Mouse (Mus musculus): ENCODE data around the gene Drp2.

Drp2 gene

DNA sequence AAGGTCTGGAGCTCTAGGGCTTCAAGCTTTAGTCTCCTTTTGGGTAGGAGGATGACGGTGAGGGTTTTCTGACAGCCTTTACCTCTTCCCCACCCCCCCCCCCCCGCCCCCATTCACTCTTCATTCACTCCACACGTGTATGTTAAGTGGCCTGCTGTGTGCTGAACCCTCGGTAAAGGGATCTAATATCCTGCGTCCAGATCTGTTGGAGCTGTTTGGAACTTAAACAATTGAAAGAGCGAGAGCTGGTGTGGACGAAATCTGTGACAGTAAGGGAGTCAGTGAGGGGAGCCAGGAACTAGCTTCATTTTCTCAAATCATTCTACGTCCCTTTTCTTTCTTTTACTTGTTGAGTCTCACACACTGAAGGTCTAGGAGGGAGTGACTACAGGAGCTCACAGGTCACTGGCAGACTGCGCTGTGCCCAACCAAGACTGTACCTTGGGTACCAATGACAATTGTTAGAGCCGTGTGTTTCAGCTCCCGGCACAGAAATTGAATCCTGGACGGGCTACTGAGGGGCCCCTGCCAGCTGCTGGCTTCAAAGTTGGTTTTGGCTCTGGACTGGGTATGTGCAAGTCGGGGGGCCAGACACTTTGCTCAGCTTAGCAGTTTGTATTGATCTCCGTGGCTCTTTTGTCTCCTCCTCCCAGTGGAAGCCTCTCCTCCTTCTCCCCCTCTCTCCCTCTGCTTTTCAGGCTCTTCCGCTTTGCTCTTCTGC, at the start of gene Drp2:
Gene Drp2, plus strand, starts transcription at position 689 of the 721 bp plus-strand sequence.
- DNase-seq (ENCODE audit: low spot score in 2 of 2) = peak in 1 of 2 experiments; percentile 14

DNA sequence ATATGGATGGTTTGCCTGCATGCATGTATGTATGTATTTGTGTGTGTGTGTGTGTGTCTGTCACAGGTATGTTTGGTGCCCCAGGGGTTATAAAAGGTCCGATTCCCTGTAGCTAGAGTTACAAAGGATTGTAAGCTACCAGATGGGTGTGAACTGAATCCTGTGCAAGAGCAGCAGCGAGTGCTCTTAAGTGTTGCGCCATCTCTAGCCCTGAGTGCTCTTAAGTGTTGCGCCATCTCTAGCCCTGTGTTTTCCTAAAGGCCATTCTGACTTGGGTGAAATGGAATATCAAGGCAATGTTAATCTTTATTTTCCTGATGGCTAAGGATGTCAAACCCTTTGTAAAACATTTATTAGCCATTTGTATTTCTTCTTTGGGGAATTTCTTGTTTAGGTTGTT, 45.0 kb upstream of the Drp2 start:
- no peak for DNase-seq (ENCODE audit: low spot score in 2 of 2)

DNA sequence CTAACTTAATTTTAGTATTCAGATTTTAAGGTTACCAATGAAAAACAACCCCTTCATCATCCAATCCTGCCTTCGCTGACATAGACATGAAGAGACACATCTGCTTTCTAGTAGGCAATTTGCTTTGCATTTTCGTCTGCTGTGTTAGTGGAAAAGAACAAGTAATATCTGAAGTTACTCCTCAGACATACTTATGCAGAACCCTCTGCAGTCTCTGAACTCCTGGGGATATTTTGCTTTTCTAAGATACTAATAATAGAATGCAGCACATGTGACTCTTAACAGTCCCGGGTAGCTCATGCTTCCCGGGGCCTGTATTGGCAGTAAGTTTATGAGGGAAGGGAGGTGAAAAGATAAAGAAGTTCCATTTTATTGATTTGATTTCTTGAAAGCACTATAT, 42.2 kb upstream of the Drp2 start:
- no peak for DNase-seq (ENCODE audit: low spot score in 2 of 2)

DNA sequence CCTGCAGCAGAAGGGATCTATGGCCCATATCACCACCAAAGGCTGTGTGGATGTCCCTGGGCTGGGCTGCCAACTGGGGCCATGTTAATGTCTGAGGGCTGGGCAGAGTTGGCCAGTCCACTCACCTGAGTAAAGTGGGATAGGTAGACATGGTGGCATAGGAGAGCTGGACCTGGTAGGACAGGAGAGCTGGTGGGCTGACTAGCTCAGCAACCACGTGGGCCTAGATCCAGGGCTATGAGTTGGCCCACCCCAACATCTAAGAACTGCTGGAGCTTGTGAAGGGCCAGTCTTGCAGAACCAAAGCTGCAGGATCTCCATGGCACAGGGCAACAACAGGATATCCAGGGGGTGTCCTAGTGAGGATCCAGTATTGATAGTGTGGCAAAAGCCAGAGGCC, 38.9 kb upstream of the Drp2 start:
- DNase-seq (ENCODE audit: low spot score in 2 of 2) = no peak

DNA sequence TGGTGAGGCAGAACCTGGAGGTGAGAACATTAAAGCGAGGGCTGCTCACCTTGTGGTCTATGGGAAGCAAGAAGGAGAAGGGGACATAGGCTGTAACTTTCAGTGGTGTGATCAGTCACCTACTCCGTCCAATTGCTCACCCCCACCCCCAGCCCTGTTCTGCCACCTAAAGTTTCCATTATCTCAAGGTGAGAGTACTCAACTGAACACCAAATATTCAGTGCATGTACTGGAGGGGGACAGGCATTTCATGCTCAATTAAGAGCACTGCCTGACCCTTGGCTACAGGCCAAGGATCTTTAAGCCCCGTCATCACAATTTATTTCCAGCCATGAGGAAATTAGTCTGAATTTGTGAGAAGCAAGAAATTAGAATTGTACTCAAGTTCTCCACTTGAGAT, 37.8 kb upstream of the Drp2 start:
- DNase-seq (ENCODE audit: low spot score in 2 of 2) = no peak

DNA sequence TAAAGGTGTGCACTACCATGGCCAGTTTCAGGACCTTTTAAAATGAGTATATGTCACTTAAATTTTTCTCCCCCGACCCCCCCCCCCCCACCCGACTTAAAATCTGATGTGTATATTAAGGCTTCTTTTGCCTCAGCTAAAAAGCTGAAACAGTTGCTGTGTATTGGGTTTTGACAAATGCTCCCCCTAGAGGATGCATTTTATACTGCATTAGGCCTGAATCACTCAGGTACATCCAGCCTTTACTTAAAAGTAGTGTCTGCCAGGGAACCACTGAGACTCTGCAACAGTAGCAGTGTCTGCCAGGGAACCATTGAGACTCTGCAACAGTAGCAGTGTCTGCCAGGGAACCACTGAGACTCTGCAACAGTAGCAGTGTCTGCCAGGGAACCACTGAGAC, 33.1 kb upstream of the Drp2 start:
- no peak for DNase-seq (ENCODE audit: low spot score in 2 of 2)

DNA sequence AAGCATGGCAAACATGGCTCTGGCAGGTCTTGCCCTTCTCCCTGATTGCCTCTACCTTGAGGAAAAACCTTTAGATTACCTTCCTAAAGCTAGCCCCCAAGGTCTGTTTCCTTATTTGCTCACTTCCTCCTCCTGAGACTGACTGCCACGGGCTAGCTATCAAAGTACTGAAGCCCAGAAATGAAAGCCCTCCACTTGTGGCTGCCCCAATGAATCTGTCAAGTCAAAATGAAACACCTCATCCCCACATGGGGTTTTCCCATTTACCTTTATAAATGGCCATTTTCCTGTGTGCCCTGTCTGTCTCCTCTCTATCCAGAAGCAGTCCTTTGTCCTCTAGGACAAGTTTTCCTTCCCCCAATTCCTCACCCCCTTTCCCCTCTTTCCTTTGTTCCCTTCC, 30.2 kb upstream of the Drp2 start:
- DNase-seq (ENCODE audit: low spot score in 2 of 2) = no peak

DNA sequence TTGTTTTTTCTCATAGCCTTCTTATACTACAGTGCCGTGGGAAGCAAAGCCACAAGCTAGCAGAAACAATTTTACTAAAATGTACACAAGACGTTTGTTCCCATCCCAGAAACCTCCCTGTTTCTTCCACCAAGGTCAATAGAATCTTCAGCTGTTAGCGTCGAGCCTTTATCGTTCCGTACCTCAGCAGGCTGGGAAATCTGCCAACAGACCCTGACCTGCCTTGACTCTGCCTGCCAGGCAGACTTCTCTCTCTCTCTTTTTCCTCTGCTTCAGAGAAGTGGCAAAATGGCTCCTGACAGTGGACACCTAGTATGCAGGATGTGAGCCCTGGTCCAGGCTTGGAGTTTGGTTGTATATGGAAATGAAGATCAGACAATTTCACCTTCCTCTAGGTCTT, 19.5 kb upstream of the Drp2 start:
- DNase-seq (ENCODE audit: low spot score in 2 of 2) = no peak

DNA sequence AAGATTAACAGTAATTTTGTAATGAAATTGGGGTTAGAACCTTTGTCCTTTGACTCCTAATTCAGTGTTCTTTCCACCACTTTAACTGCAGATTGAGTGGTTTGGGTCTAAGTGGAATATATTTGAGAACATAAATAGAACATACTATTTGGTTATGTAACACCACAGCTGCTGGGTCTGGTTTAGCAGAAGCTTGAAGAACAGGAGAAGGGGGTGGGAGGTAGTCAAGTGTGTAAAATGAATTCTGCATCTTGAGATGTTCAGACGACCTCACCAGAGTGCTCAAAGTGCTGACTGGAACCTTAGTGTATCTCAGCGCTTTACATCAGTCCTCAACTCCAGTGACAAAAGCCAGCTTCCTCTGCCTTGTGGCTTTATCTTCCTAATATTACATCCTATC, 5.4 kb upstream of the Drp2 start:
- DNase-seq (ENCODE audit: low spot score in 2 of 2) = no peak

DNA sequence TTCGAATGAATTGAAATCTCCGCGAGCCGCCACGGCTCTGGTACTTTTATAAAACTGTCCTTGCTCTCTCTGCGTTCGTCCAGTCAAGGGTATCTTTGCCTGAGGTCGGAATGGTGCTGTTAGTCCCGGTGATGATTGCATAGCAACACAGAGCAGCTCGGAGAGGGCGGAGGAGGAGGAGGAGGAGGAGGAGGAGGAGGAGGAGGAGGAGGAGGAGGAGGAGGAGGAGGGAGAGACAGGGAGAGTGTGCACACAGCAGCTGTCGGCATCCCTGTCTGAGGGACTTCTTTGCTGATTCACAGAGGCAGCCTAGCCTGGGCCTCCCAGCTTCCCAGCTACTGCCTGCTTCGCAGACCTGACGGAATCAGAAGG, 219 bp downstream of the Drp2 start:
- DNase-seq (ENCODE audit: low spot score in 2 of 2) = no peak

DNA sequence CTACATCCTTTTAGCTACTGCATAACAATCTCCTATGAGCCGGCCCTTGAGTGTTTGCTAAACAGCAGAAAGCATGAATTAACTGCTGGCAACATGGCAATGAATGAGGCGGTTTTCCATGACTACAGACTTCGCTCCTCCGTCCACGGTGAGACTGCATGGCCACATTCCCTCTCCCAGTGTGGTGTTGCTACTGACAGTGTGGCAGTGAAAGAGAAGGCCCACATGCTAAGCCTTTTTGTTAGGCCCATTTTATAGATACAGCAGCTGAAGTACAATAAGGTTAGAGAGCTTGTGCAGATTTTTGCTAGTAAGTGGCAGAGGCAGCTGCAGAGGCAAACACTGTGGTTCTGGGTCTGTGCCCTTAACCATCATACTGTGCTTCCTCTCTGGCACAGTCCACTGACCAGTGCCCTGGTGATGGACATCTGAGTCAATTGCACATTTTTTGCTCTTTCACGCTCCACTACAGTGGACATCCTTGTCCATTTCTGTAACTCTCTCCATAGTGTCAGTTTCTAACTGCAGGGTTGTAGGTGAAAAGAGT, 5.1 kb downstream of the Drp2 start:
- no peak for DNase-seq (ENCODE audit: low spot score in 2 of 2)

DNA sequence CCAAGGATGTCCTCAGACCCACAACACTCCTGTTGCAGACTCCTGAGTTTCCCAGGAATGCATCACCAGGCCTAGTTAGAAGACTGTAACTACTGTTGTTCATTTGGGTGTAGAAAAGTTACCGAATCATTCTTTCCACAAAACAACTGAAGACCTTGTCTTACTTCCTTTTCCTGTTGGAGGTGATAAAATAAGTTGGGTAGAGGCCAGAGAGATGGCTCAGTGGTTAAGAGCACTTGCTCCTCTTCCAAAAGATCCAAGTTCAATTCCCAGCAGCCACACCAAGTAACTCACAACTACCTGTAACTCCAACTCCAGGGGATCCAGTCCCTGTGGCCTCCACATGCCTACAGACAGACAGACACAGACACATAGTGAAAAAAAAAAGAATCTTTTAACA, 7.7 kb downstream of the Drp2 start:
- no peak for DNase-seq (ENCODE audit: low spot score in 2 of 2)

DNA sequence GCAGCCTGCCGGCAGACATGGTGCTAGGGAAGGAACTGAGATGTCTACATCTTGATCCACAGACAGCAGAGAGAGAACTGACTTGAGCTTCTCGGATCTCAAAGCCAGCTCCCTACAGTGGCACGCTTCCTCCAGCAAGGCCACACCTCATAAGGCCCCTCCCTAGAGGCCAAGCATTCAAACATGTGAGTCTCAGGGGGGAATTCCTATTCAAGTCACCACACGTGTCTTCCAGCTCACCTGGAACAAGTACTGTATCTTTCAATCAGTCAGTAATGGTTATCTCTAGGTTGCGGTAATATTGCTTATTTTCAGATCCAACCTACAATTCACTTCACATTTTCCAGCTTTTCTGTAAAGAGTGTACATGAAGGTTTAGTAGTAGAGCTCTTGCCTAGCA, 15.7 kb downstream of the Drp2 start:
- DNase-seq (ENCODE audit: low spot score in 2 of 2) = no peak

DNA sequence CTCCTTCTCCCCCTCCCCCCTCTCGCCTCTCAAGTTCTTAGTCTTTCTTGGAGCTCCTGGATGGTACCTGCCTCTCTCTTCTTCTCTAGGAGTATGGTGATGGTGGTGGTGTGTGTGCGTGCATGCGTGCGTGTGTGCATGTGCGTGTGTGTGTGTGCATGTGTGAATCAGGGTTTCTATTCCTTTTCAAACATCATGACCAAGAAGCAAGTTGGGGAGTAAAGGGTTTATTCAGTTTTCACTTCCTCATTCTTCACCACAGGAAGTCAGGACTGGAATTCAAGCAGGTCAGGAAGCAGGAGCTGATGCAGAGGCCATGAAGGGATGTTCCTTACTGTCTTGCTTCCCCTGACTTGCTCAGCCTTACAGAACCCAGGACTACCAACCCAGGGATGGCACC, 19.9 kb downstream of the Drp2 start:
- DNase-seq (ENCODE audit: low spot score in 2 of 2) = no peak

DNA sequence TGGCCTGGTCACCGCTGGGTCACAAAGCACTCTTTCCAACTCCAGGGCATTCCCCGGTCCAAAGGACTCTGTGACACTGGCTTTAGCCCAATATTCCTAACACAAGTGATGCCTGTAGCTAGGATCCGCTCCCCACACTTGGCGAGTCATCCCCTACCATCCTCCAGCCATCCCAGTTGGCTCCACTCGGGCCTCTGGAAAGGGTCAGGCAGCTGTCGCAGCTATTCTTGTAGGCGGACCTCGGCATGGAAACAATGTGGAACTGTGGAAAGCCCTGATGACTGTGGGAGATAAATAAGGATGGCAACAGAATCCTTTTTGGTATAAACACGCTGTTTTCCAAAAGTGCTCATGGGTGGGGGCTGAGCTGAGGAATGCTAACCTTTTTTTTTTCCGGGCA, 21.4 kb downstream of the Drp2 start:
- DNase-seq (ENCODE audit: low spot score in 2 of 2) = no peak

DNA sequence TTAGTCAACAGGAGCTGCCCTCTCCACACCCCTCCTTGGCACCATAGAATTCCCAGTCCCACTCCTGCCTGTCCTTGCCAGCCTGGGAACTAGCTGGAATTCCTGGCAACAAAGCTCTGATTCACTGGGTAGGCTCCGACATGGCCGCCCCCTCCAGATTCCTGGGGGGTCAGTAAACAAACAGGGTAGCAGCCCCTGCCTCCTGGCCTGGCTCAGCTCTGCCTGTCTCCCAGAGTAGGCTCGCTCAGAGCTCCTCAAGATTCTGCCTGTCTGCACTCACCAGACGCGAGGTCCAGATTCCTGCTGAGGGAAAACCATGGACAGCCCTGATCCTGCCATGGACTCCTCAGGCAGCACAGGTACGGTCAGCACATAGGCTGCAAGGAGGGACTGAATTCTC, 22.5 kb downstream of the Drp2 start:
- no peak for DNase-seq (ENCODE audit: low spot score in 2 of 2)

DNA sequence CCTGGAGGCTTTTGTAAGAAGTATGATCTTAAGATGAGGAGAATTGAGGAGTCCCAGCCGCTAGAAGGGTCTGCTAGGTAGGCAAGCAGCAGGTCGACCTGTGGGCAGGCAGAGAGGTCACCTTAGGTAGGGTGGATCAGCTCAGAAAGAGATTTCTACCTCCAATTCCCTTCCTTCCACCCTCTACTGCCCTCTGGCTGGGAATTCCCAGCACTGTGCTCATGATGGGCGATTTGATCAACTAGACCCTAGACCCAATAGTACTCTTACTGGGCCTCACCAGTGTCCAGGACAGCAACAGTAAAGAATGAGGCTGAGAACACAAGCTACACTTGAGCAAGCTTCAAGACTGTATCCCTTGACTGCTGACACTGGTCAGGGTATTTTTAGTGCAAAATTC, 23.0 kb downstream of the Drp2 start:
- DNase-seq (ENCODE audit: low spot score in 2 of 2) = no peak

DNA sequence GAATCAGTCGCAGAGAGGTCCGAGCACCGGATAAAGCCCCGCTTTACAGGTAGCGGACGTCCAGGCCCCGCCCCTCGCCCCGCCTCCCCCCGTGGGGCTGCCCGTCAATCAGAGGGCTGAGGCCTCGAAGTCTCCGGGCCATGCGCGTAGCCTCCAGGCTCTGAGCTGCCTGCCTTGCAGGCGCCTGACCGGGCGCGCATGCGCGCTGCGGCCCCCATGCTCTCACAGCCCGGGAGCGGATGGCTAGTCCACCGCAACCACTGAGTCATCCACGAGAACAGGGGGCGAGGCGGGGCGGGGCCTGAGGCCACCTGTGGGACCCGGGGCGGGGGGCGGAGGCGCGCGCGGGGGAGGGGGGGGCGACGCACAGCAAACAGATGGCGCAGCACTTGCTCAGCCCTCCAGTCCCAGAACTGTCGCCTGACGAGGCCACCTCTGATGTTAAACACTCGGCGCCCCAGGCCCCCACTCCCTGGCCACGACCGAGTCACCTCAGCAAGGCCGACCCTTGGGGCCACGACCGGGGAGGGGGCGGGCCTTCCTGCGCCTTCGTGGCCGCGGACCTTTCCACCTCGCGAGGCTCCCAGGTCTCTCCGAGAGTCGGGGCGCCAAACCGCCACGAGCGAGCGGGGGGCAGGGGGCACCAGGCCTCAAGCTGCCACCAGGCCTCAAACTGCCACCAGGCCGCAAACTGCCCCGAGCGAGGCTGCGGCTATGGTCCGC, 70.8 kb downstream of the Drp2 start:
- no peak for DNase-seq (ENCODE audit: low spot score in 2 of 2)

DNA sequence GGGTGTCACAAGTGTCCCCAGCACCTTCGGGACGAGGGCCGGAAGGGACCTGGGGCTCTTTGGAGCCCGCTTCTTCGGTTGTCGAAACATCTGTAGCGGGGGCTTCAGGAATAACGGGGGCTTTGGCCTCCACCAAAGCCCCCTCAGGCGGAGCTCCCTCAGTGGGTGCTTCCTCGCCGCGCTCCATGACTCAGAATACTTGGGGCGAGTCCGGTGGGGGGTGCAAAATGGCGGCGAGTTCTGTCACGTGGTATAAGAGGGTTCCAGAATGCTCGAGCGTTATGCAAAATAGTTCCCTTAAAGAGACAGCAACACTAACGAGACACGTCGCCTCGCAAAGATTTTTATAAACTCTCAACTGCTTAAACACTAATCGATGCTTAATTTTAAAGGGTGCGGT, 71.9 kb downstream of the Drp2 start, which contains the start of gene Taf7l:
Gene Taf7l, minus strand, starts transcription at position 201 of the 400 bp plus-strand sequence.
- DNase-seq (ENCODE audit: low spot score in 2 of 2) = no peak

DNA sequence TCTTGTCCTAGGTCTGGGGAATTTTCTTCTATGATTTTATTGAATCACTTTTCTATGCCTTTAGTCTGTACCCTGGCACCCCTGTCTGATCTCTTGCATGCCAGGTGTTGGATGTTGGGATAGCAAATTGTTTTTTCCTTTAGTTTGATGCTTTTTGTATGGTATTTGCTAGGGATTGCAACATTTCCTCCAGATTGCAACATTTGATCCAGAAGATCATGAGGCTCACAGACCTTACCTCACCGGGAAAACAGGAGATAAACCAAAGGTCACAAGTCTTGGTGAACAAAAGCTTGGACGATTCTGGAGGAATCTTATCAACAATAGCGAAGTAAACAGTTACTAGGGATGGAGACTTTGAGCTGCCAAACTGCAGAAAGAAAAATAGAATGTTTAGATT, 77.4 kb downstream of the Drp2 start:
- no peak for DNase-seq (ENCODE audit: low spot score in 2 of 2)

DNA sequence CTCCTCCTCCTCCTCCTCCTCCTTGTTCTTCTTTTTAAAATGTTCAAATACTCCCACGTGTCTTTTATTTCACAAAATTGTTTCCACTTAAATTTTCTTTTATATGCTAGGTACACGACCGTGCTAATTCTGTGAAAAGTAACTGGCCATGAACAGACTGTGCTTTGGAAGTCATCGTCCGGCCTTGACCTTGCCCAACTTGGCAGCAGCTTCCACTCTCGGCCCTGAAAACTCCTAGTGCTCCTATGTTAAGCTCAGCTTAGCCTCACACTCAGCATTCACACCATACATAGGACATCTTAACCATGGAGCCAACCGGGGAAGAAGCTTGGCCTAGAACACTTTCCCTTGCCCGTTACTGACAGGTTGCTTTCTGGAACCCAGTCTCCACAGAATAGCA, 96.3 kb downstream of the Drp2 start:
- DNase-seq (ENCODE audit: low spot score in 2 of 2) = no peak
